Comparison of ENCODE assay signal across 8 mouse cellular contexts in the genomic region with DNA sequence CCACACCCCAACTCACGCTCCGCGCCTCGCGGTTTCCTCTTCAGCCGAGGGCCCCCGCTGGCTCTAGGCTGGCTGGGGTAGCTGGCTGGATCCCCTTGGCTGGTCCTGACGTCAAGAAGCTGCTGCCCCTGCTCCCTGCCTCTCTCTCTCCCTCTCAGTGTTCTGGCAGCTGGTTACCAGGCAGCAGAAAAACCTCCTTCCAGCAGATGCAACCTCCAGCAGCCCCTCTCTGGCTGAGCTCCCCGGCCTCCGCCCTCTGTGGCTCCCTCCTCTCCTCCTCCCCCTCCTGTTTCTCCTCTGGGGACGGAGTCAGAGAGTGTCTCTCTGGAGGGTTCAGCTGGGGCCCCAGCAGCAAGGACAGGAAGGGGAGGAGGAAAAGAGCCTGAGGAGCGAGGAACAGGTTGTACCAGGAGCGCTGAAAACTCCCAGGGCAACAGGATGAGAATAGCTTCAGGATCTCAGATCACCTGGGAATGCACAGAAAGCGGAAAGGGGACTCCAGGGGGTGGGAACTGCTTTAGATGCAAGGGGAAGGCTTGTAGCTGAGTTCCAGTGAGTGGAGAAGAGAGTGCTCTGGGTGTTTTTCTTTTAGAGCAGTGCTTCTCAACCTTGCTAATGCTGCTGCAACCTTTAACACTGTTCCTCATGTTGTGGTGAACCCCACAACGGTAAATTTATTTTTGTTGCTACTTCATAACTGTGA. TPM values are rescaled to one million over a fixed set of nuclear protein-coding genes. Genes with fewer than 3 reads are reported as not detected.
DNase-seq lines count a peak whose midpoint lies in the region; ATAC-seq and TF ChIP-seq lines count a peak whose summit lies in the region.

Kcna5 (minus strand) TSS at position 205 of the 703 bp plus-strand sequence.

- H3K9ac ChIP-seq in heart, adult 2 months (ENCODE audit: low read depth, low read length), result peak within 1 kb of the TSS; percentile 88
- peak within 1 kb of the TSS; percentile 1; the same call in 1 of the 2 replicates for H3K9ac ChIP-seq in intestine, postnatal 0 days (ENCODE audit: low read depth, low read length)
- H3K9ac ChIP-seq in neural tube, embryonic 13.5 days, result peak within 1 kb of the TSS; percentile 42

- H3K27ac ChIP-seq in heart, adult 2 months, result peak within 1 kb of the TSS; percentile 93
- no peak within 1 kb of the TSS for H3K27ac ChIP-seq in intestine, postnatal 0 days (ENCODE audit: low read depth, low read length)
- H3K27ac ChIP-seq in neural tube, embryonic 13.5 days (replicated peaks), result peak within 1 kb of the TSS; percentile 42; the same call in 1 of the 2 replicates

- H3K27me3 ChIP-seq in heart, adult 2 months (ENCODE audit: control insufficient read depth, insufficient read depth, low read length), result no peaks in the 10 kb centered on the region
- no peaks in the 10 kb centered on the region for H3K27me3 ChIP-seq in intestine, postnatal 0 days (replicated peaks; ENCODE audit: control insufficient read depth, insufficient read depth, low read length)
- peaks cover 26% of the 10 kb centered on the region for H3K27me3 ChIP-seq in neural tube, embryonic 13.5 days

- H3K4me1 ChIP-seq in heart, adult 2 months (ENCODE audit: control insufficient read depth, insufficient read depth, low read length), result peaks cover 16% of the 10 kb centered on the region
- H3K4me1 ChIP-seq in intestine, postnatal 0 days (replicated peaks; ENCODE audit: control insufficient read depth, insufficient read depth, low read length), result no peaks in the 10 kb centered on the region
- peaks cover 18% of the 10 kb centered on the region for H3K4me1 ChIP-seq in neural tube, embryonic 13.5 days (replicated peaks)

- peak; percentile 97 for TF ChIP-seq EP300 in heart, adult 2 months (IDR thresholded peaks at IDR 0.05; ENCODE audit: insufficient read depth, low read depth, low read length)

- peak within 1 kb of the TSS; percentile 51 for H3K4me3 ChIP-seq in heart, adult 2 months
- peak within 1 kb of the TSS; percentile 9; the same call in 1 of the 2 replicates for H3K4me3 ChIP-seq in intestine, postnatal 0 days (ENCODE audit: low read depth, low read length)
- peak within 1 kb of the TSS; percentile 26 for H3K4me3 ChIP-seq in neural tube, embryonic 13.5 days

- ATAC-seq in intestine, postnatal 0 days, result no peak
- ATAC-seq in neural tube, embryonic 13.5 days (ENCODE audit: low read depth), result peak; percentile 85
- ATAC-seq in activated CD4-positive, CD25-positive, alpha-beta regulatory T cell, adult 4 months, result no peak

- no peak for TF ChIP-seq CTCF in heart, adult 2 months (IDR thresholded peaks at IDR 0.05)
- no peak for TF ChIP-seq CTCF in intestine, postnatal 0 days (IDR thresholded peaks at IDR 0.05; ENCODE audit: low read depth)

- TF ChIP-seq POLR2A in heart, adult 2 months (IDR thresholded peaks at IDR 0.05; ENCODE audit: insufficient read depth, low read depth, low read length), result peak; percentile 82

- no peaks in the 10 kb centered on the region; the same call in 1 of the 2 replicates for H3K79me2 ChIP-seq in heart, adult 2 months (replicated peaks; ENCODE audit: control insufficient read depth, insufficient read depth, low read length)

- peaks cover 9% of the 10 kb centered on the region; the same call in 1 of the 2 replicates for H3K36me3 ChIP-seq in heart, adult 2 months (ENCODE audit: control insufficient read depth, insufficient read depth, low read length)
- no peaks in the 10 kb centered on the region for H3K36me3 ChIP-seq in intestine, postnatal 0 days (ENCODE audit: control insufficient read depth, insufficient read depth)
- H3K36me3 ChIP-seq in neural tube, embryonic 13.5 days, result no peaks in the 10 kb centered on the region

- intact Hi-C loops in heart, adult 2 months (cut with DNase I), result loop anchor here (2.0 kb wide), 2 partner anchors 33 to 373 kb away; no protein-coding TSS in a partner anchor

- H3K9me3 ChIP-seq in intestine, postnatal 0 days (ENCODE audit: control insufficient read depth), result no peaks in the 10 kb centered on the region
- H3K9me3 ChIP-seq in neural tube, embryonic 13.5 days, result no peaks in the 10 kb centered on the region

- DNase-seq in kidney, postnatal 10 days, result peak; percentile 52
- no peak for DNase-seq in kidney, adult 11 months
- peak; percentile 69 for DNase-seq in embryo, embryonic 10 days (ENCODE audit: low spot score)
- DNase-seq in heart, adult 2 months, result peak; percentile 77 to 85
- DNase-seq in layer of hippocampus, postnatal 14 days (ENCODE audit: low spot score in 2 of 2), result no peak

- peak within 1 kb of the TSS; percentile 56 for H3K4me2 ChIP-seq in intestine, postnatal 0 days (replicated peaks; ENCODE audit: low read depth)
- H3K4me2 ChIP-seq in neural tube, embryonic 13.5 days, result peak within 1 kb of the TSS; percentile 52

- WGBS in heart, adult 2 months, result 2% methylated on average over 15 of the region's 15 CpGs
- 3% methylated on average over 15 of the region's 15 CpGs for WGBS in intestine, postnatal 0 days
- under 1% methylated on average over 15 of the region's 15 CpGs for WGBS in neural tube, embryonic 13.5 days

RNA-seq across cellular contexts. Expression of gene Kcna5, which starts in this region (rescaled TPM):
- total RNA-seq in heart, adult 2 months (2021), result 10 to 100 TPM; 15.1 to 27.1 TPM
- 20.4 and 23.2 TPM in 2 replicates for polyA plus RNA-seq in heart, adult 2 months (2012; rRNA removed)
- 1.6 and 2.4 TPM in 2 replicates for polyA plus RNA-seq in intestine, postnatal 0 days (2015; fragmentation: Nextera tagmentation; extraction: Ambion mirVana)
- 1.9 and 2.3 TPM in 2 replicates for polyA plus RNA-seq in neural tube, embryonic 13.5 days (2015; fragmentation: Nextera tagmentation; extraction: Ambion mirVana)
- total RNA-seq in layer of hippocampus, postnatal 14 days (2021), result 1 to 10 TPM; 1.5 to 1.8 TPM
- not detected for polyA plus RNA-seq in activated CD4-positive, CD25-positive, alpha-beta regulatory T cell, adult 4 months (2017; shearing (Covaris generic))

Comparison
In these comparisons a context has a peak if more than half of its experiments do, and no peak if none do; other contexts are left out.
1. RNA of gene Kcna5 (total RNA-seq): 15.1 to 27.1 TPM in heart, adult 2 months; 1.5 to 1.8 TPM in layer of hippocampus, postnatal 14 days; every median in the first group is over 4 times any median in the second.
2. DNase-seq: peak in kidney, postnatal 10 days (single experiment), embryo, embryonic 10 days (single experiment) and heart, adult 2 months (2 of 2); none in kidney, adult 11 months (single experiment) and layer of hippocampus, postnatal 14 days (0 of 2).
3. H3K9ac ChIP-seq: peak in every context shown above with its lines; median percentile 88 in heart, adult 2 months; 42 in neural tube, embryonic 13.5 days; 1 in intestine, postnatal 0 days.
4. Peak in every context shown above with its lines, with median percentiles within 50 percentile points of each other: H3K4me3 ChIP-seq.